Mouse (Mus musculus) layer of hippocampus, adult 2 months (tissue): ENCODE measurements around the gene Gdpgp1. TPM values are rescaled to one million over a fixed set of nuclear protein-coding genes. Genes with fewer than 3 reads are reported as not detected.

ENCODE experiments used
- DNase-seq, 2 experiments: peaks; one replicate each; pipeline ENCODE4 v3.0.0; 2022; ENCODE audit warnings: low spot score in 2 of 2
- H3K27ac ChIP-seq: fragments of 200-600 bp; 2 replicates; pipeline ENCODE4 v1.8.1; 2022
- H3K4me3 ChIP-seq: fragments of 200-600 bp; 2 replicates; pipeline ENCODE4 v1.8.1; 2022; ENCODE audit warnings: mild to moderate bottlenecking
- CTCF ChIP-seq: fragments of 200-600 bp; conservative IDR thresholded peaks from 2 replicates; pipeline ENCODE4 v1.8.1; 2022; ENCODE audit warnings: antibody characterized with exemption, mild to moderate bottlenecking, moderate library complexity
- total RNA-seq, 2 experiments: library from RNA; stranded (reverse); gene quantifications; 2 replicates each; pipeline ENCODE4 v1.2.3; 2021

The Gdpgp1 gene
- total RNA-seq, 2 experiments from 2014 or later, result 6.1 to 6.8 TPM

GRCm38 (mm10) chr7:80246148-80246721 is 13.6 kb downstream of the Gdpgp1 start, which contains the start of gene Ttll13:
Gene Ttll13 (plus strand): TSS chr7:80246376.
- peak; percentile 95 to 97 for DNase-seq

GRCm38 (mm10) chr7:80246859-80247258 is 14.2 kb downstream of the Gdpgp1 start:
- TF ChIP-seq CTCF, result no peak
- H3K4me3 ChIP-seq, result peak overlapping the region; percentile 86
- DNase-seq, result no peak
- peak overlapping the region; percentile 93; the same call in 1 of the 2 replicates for H3K27ac ChIP-seq

More at GRCm38 (mm10) chr7:80246148-80246721, 13.6 kb downstream of the Gdpgp1 start, which contains the start of gene Ttll13:
- Histone ChIP-seq H3K27ac (peak within 1 kb of the TSS; percentile 93), H3K4me3 (peak within 1 kb of the TSS; percentile 86)
- TF ChIP-seq CTCF, result peak; percentile 70

DNA sequence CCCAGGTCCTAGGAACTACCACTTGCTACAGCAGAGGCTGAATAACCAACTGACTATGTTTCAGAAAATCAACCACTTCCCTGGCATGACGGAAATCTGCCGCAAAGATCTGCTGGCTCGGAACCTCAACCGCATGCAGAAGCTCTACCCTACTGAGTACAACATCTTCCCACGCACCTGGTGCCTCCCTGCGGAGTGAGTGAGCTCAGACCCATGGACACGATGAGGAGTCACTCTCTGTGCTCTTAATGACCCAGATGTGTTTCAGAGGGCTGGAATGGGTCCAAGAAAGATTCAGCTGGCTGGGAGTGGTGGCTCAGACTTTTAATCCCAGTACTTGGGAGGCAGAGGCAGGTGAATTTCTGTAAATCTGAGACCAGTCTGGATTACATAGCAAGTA is 19.8 kb downstream of the Gdpgp1 start:
- no peak for TF ChIP-seq CTCF
- Histone ChIP-seq H3K4me3 (no peak overlapping the region), H3K27ac (no peak overlapping the region)
- no peak for DNase-seq

- H3K4me3 ChIP-seq, result no peak overlapping the region
- no peak overlapping the region for H3K27ac ChIP-seq
- no peak for TF ChIP-seq CTCF
- no peak for DNase-seq
These were observed 20.2 kb downstream of the Gdpgp1 start for GRCm38 (mm10) chr7:80252886-80253285.

DNA sequence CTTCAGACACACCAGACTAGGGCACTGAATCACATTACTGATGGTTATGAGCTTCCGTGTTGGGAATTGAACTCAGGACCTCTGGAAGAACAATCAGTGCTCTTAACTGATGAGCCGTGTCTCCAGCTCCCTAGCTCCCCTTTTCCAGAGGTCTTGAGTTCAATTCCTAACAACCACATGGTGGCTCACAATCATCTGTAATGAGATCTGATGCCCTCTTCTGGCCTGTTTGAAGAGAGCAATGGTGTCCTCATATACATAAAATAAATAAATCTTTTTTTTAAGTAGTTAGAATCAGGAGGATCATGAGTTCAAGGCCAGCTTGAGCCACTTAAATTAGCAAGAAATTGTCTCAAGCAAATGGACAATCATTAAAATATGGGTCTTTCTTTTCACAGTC is 23.3 kb downstream of the Gdpgp1 start:
- TF ChIP-seq CTCF, result peak; percentile 68
- DNase-seq, result no peak
- H3K27ac ChIP-seq, result no peak overlapping the region
- H3K4me3 ChIP-seq, result no peak overlapping the region

DNA sequence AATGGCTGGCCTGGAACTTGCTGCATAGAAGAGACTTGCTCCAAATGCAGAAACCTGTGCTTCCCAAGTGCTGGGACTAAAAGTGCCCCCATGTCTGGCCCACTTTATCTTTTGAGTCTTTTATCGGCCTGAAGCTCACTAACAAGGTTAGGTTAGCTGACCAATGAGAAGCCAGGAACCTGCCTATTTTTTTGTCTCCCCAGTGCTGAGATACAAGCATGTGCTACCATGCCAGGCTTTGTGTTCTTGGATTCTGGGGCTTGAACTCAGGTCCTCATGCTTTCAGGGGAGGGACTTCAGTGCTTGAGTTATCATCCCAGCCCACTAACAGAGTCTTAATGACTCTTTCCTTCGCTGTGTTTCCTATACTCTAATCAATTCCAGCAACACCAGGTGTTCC is 25.0 kb downstream of the Gdpgp1 start:
- no peak for TF ChIP-seq CTCF
- H3K27ac ChIP-seq, result no peak overlapping the region
- no peak overlapping the region for H3K4me3 ChIP-seq
- DNase-seq, result no peak

GRCm38 (mm10) chr7:80260625-80261371 is 28.1 kb downstream of the Gdpgp1 start, which contains the start of gene Ngrn:
Gene Ngrn (plus strand): TSS chr7:80261215.
- TF ChIP-seq CTCF, result 0 out of 2 replicates have a peak, but pooled peaks have one; percentile 24
- peak; percentile 85 to 87 for DNase-seq
- H3K27ac ChIP-seq, result peak within 1 kb of the TSS; percentile 86

DNA sequence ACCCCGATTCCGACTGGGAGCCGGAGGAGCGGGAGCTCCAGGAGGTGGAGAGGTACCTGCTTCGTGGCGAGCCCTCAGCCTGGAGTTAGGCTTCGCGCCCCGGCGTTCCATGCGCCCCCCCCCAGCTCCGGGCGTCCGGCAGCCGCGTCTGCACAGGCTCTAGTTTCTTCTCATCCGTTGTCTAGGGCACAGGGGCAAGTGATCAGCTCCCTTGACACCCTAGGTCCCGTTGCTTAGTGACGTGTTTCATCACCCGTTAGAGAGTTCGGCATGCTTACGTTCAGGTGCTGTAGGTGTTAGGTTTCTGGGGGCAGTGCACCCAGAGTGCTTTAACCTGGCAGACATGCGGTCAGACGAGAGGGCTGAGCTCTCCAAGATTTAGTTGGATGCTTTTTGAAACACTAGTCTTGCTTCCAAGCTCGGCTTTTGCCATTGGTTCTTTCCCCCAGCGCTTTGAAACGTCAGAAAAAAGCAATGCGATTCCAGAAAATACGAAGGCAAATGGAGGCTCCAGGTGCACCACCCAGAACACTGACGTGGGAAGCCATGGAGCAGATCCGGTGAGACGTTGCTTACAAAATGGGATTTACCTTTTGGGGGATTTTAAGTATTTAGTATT is 28.8 kb downstream of the Gdpgp1 start:
- Histone ChIP-seq H3K27ac (peak overlapping the region; percentile 86), H3K4me3 (peak overlapping the region; percentile 83)
- no peak for TF ChIP-seq CTCF
- DNase-seq, result peak in 1 of 2 experiments; percentile 30

More at GRCm38 (mm10) chr7:80260625-80261371, 28.1 kb downstream of the Gdpgp1 start, which contains the start of gene Ngrn:
- H3K4me3 ChIP-seq, result peak within 1 kb of the TSS; percentile 83

DNA sequence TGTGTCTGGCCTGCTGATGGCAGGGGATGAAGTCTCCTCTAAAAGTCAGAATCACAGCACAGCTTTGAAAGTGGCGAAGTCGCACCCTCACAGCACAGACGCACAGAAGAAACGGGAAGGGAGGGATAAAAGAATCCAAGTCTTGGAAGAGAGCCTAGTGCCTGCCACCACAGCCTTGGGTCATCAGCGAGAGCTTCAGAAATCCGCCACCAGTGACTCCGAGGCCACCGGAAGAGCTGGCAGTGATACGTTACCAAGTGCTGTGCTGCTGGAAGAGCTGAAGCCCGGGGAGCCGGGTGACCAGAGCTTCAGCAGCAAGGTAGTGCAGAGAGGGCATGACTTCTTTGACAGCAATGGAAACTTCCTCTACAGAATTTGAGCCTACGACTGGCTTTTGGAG is 31.9 kb downstream of the Gdpgp1 start:
- H3K4me3 ChIP-seq, result no peak overlapping the region
- TF ChIP-seq CTCF, result no peak
- DNase-seq, result no peak
- H3K27ac ChIP-seq, result no peak overlapping the region

DNA sequence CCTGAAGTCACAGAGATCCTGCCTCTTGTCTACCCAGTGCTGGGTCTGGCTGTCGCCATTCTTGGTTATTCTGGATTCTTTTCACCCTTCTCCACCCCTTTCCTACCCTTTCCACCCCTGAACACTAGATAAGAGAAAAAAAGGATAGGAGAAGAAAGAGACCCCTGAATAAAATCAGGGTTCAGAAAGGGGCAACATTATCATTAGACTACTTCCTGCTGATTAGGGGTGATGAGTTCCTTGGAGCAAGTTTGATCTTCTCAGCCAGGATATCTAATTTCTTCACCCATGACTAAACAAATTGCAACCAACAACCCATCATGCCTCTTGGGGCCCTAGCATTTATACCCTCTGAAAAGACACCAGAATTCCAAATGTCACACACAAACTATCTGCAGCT is 35.1 kb downstream of the Gdpgp1 start:
- no peak for DNase-seq
- no peak for TF ChIP-seq CTCF
- no peak overlapping the region for H3K4me3 ChIP-seq
- H3K27ac ChIP-seq, result no peak overlapping the region

- peak within 1 kb of the TSS; percentile 66 for H3K4me3 ChIP-seq
- TF ChIP-seq CTCF, result no peak
- DNase-seq, result peak; percentile 93 to 97
- H3K27ac ChIP-seq, result peak within 1 kb of the TSS; percentile 84
These were observed 36.5 kb downstream of the Gdpgp1 start, which contains the start of gene Vps33b for GRCm38 (mm10) chr7:80268897-80269750. Gene Vps33b (plus strand): TSS chr7:80269649.

- Histone ChIP-seq H3K27ac (peak overlapping the region; percentile 84), H3K4me3 (peak overlapping the region; percentile 66)
- no peak for TF ChIP-seq CTCF
- DNase-seq, result no peak
These were observed 37.1 kb downstream of the Gdpgp1 start for GRCm38 (mm10) chr7:80269751-80270255.
